Mouse (Mus musculus): ENCODE measurements around the gene Rnps1.

Rnps1 gene

GRCm38 (mm10) chr17:24470701-24471527, 56.5 kb downstream of the Rnps1 start:
- DNase-seq (ENCODE audit: low read depth, low spot score) = no peak
- H3K27me3 ChIP-seq (ENCODE audit: control insufficient read depth, insufficient read depth, low read length, poor library complexity, severe bottlenecking) = no peaks in the 10 kb centered on the region
- H3K36me3 ChIP-seq (ENCODE audit: control insufficient read depth, insufficient read depth, low read length, poor library complexity, severe bottlenecking) = peaks cover 5% of the 10 kb centered on the region; the same call in 1 of the 2 replicates

GRCm38 (mm10) chr17:24472512-24472911, 58.1 kb downstream of the Rnps1 start:
- no peaks in the 10 kb centered on the region for H3K27me3 ChIP-seq (ENCODE audit: control insufficient read depth, insufficient read depth, low read length, poor library complexity, severe bottlenecking)
- DNase-seq (ENCODE audit: low read depth, low spot score) = no peak
- H3K36me3 ChIP-seq (ENCODE audit: control insufficient read depth, insufficient read depth, low read length, poor library complexity, severe bottlenecking) = peaks cover 8% of the 10 kb centered on the region

- H3K27me3 ChIP-seq (ENCODE audit: control insufficient read depth, insufficient read depth, low read length, poor library complexity, severe bottlenecking) = no peaks in the 10 kb centered on the region
- peaks cover 8% of the 10 kb centered on the region for H3K36me3 ChIP-seq (ENCODE audit: control insufficient read depth, insufficient read depth, low read length, poor library complexity, severe bottlenecking)
- no peak for DNase-seq (ENCODE audit: low read depth, low spot score)
These were observed 59.4 kb downstream of the Rnps1 start, which contains the start of gene Bricd5 for GRCm38 (mm10) chr17:24473612-24474275. TSS of gene Bricd5 (plus strand) at chr17:24473884.

- H3K27me3 ChIP-seq (ENCODE audit: control insufficient read depth, insufficient read depth, low read length, poor library complexity, severe bottlenecking) = no peaks in the 10 kb centered on the region
- no peak for DNase-seq (ENCODE audit: low read depth, low spot score)
- H3K36me3 ChIP-seq (ENCODE audit: control insufficient read depth, insufficient read depth, low read length, poor library complexity, severe bottlenecking) = peaks cover 8% of the 10 kb centered on the region
These were observed 60.2 kb downstream of the Rnps1 start for GRCm38 (mm10) chr17:24474557-24474956.
